Mouse (Mus musculus) lung, postnatal 0 days (tissue): ENCODE data around the gene Abcb1a. TPM values are rescaled to one million over a fixed set of nuclear protein-coding genes. Genes with fewer than 3 reads are reported as not detected.

ENCODE experiments used
- ATAC-seq: fragments of 200-750 bp; cut with Nextera tagmentation; 2 replicates; pipeline ENCODE4 v1.8.0; 2017; ENCODE audit warnings: moderate library complexity
- DNase-seq: peaks from one replicate; pipeline ENCODE4 v3.0.0-alpha.2; 2016; ENCODE audit warnings: low spot score
- H3K27ac ChIP-seq: fragments of 300-500 bp; sonication (generic); 2 replicates; pipeline ENCODE4 v1.5.1; 2014; ENCODE audit warnings: antibody characterized with exemption, mild to moderate bottlenecking, low read length, mixed read lengths
- H3K27me3 ChIP-seq: fragments of 300-500 bp; sonication (generic); replicated peaks from 2 replicates; pipeline ENCODE4 v1.6.1; 2014; ENCODE audit warnings: low read length, mixed read lengths; ENCODE audit not compliant: insufficient read depth
- H3K36me3 ChIP-seq: fragments of 300-500 bp; sonication (generic); 2 replicates; pipeline ENCODE4 v1.6.1; 2014; ENCODE audit warnings: low read length, mixed read lengths; ENCODE audit not compliant: insufficient read depth
- H3K4me1 ChIP-seq: fragments of 300-500 bp; sonication (generic); 2 replicates; pipeline ENCODE4 v1.6.1; 2014; ENCODE audit warnings: antibody characterized with exemption, low read depth, low read length, mixed read lengths; ENCODE audit not compliant: insufficient read depth
- H3K4me2 ChIP-seq: fragments of 300-500 bp; sonication (generic); replicated peaks from 2 replicates; pipeline ENCODE4 v1.6.1; 2014; ENCODE audit warnings: low read depth, mild to moderate bottlenecking, low read length, moderate library complexity, mixed read lengths
- H3K4me3 ChIP-seq: fragments of 300-500 bp; sonication (generic); 2 replicates; pipeline ENCODE4 v1.5.1; 2014; ENCODE audit warnings: low read depth, low read length
- H3K9ac ChIP-seq: fragments of 300-500 bp; sonication (generic); replicated peaks from 2 replicates; pipeline ENCODE4 v1.6.1; 2014; ENCODE audit warnings: low read depth, mild to moderate bottlenecking
- H3K9me3 ChIP-seq: fragments of 300-500 bp; sonication (generic); 2 replicates; pipeline ENCODE4 v1.6.1; 2016; ENCODE audit warnings: low read length, mixed read lengths
- CTCF ChIP-seq: IDR thresholded peaks from 2 replicates; pipeline ENCODE4 v1.5.1; 2016; ENCODE audit warnings: antibody characterized with exemption, mild to moderate bottlenecking
- EP300 ChIP-seq: IDR thresholded peaks from 2 replicates; pipeline ENCODE4 v1.6.1; 2016; ENCODE audit warnings: antibody characterized with exemption, mild to moderate bottlenecking, control low read depth
- WGBS: fragments of 180-500 bp; shearing (Covaris S2); extraction: QIAGEN DNeasy Blood & Tissue Kit; methylation state at CpG from one replicate; pipeline ENCODE4 v1.1.7; 2014; 5-methylcytosine and 5-hydroxymethylcytosine counted together
- polyA plus RNA-seq: library from polyadenylated mRNA; unstranded; fragments of >200 nt; fragmentation: Nextera tagmentation; extraction: Ambion mirVana; gene quantifications from 2 replicates; pipeline ENCODE4 v1.2.1, GENCODE M21; 2015

Abcb1a gene
- polyA plus RNA-seq, 1 experiment from 2014 or later, result 3.7 TPM

- no peaks in the 10 kb centered on the region for H3K9me3 ChIP-seq
- no peaks in the 10 kb centered on the region for H3K36me3 ChIP-seq
- no peak for DNase-seq
- H3K4me1 ChIP-seq, result no peaks in the 10 kb centered on the region
- no peak overlapping the region for H3K9ac ChIP-seq
- H3K4me2 ChIP-seq, result no peak overlapping the region
- no peak overlapping the region for H3K27ac ChIP-seq
- no peak overlapping the region for H3K4me3 ChIP-seq
- no peaks in the 10 kb centered on the region for H3K27me3 ChIP-seq
- ATAC-seq, result no peak
- TF ChIP-seq CTCF, result no peak
- TF ChIP-seq EP300, result no peak
These were observed 11.1 kb upstream of the Abcb1a start for GRCm38 (mm10) chr5:8648774-8649173.

- TF ChIP-seq CTCF (no peak), EP300 (no peak)
- DNase-seq (no peak), ATAC-seq (no peak)
- H3K27ac ChIP-seq, result no peak overlapping the region
- H3K9me3 ChIP-seq, result no peaks in the 10 kb centered on the region
- H3K4me1 ChIP-seq, result no peaks in the 10 kb centered on the region
- WGBS, result 66% methylated on average over 2 of the region's 2 CpGs
- H3K4me3 ChIP-seq, result no peak overlapping the region
- no peaks in the 10 kb centered on the region for H3K36me3 ChIP-seq
- no peaks in the 10 kb centered on the region for H3K27me3 ChIP-seq
- no peak overlapping the region for H3K9ac ChIP-seq
- no peak overlapping the region for H3K4me2 ChIP-seq
These were observed 7.8 kb upstream of the Abcb1a start for GRCm38 (mm10) chr5:8652085-8652484.

GRCm38 (mm10) chr5:8660738-8661151, 868 bp downstream of the Abcb1a start:
- H3K36me3 ChIP-seq, result no peaks in the 10 kb centered on the region
- H3K27ac ChIP-seq, result no peak overlapping the region
- H3K9me3 ChIP-seq, result no peaks in the 10 kb centered on the region
- TF ChIP-seq CTCF (no peak), EP300 (no peak)
- DNase-seq, result no peak
- no peaks in the 10 kb centered on the region for H3K4me1 ChIP-seq
- peak overlapping the region; percentile 29; the same call in 1 of the 2 replicates for H3K4me3 ChIP-seq
- H3K9ac ChIP-seq, result no peak overlapping the region
- ATAC-seq, result no peak
- peak overlapping the region; percentile 68 for H3K4me2 ChIP-seq
- 79% methylated on average over 10 of the region's 10 CpGs for WGBS
- H3K27me3 ChIP-seq, result no peaks in the 10 kb centered on the region

- Histone ChIP-seq H3K27me3 (no peaks in the 10 kb centered on the region), H3K4me1 (no peaks in the 10 kb centered on the region), H3K4me3 (no peak overlapping the region), H3K27ac (no peak overlapping the region), H3K9me3 (no peaks in the 10 kb centered on the region), H3K36me3 (no peaks in the 10 kb centered on the region), H3K4me2 (no peak overlapping the region), H3K9ac (no peak overlapping the region)
- ATAC-seq (no peak), DNase-seq (no peak)
- 38% methylated on average over 3 of the region's 3 CpGs for WGBS
- TF ChIP-seq CTCF (no peak), EP300 (no peak)
These were observed 4.8 kb downstream of the Abcb1a start for GRCm38 (mm10) chr5:8664678-8665077.

- no peak overlapping the region for H3K9ac ChIP-seq
- no peak overlapping the region for H3K27ac ChIP-seq
- H3K4me3 ChIP-seq, result no peak overlapping the region
- 66% methylated on average over 9 of the region's 9 CpGs for whole genome bisulfite sequencing
- ATAC-seq, result no peak
- TF ChIP-seq CTCF, result no peak
- no peak for TF ChIP-seq EP300
- no peaks in the 10 kb centered on the region for H3K27me3 ChIP-seq
- H3K4me1 ChIP-seq, result no peaks in the 10 kb centered on the region
- no peak overlapping the region for H3K4me2 ChIP-seq
- no peaks in the 10 kb centered on the region for H3K36me3 ChIP-seq
- no peaks in the 10 kb centered on the region for H3K9me3 ChIP-seq
- DNase-seq, result no peak
These were observed 8.0 kb downstream of the Abcb1a start for GRCm38 (mm10) chr5:8667758-8668474.

GRCm38 (mm10) chr5:8669606-8670005, 9.7 kb downstream of the Abcb1a start:
- H3K9me3 ChIP-seq, result no peaks in the 10 kb centered on the region
- TF ChIP-seq CTCF (no peak), EP300 (no peak)
- ATAC-seq, result no peak
- no peaks in the 10 kb centered on the region for H3K4me1 ChIP-seq
- no peak overlapping the region for H3K27ac ChIP-seq
- no peak for DNase-seq
- H3K27me3 ChIP-seq, result no peaks in the 10 kb centered on the region
- no peak overlapping the region for H3K9ac ChIP-seq
- WGBS, result 93% methylated on average over 1 of the region's 1 CpGs
- no peak overlapping the region for H3K4me2 ChIP-seq
- H3K4me3 ChIP-seq, result no peak overlapping the region
- no peaks in the 10 kb centered on the region for H3K36me3 ChIP-seq
